Mouse (Mus musculus): ENCODE results near the gene Irgq. TPM values are rescaled to one million over a fixed set of nuclear protein-coding genes. Genes with fewer than 3 reads are reported as not detected.
"Not testable (repeated sequence)": the region's sequence is repeated elsewhere in the genome, so short reads cannot be mapped to it uniquely, and the experiment has no call there.

Irgq gene
- 10 to 100 TPM; 21.2 to 23.7 TPM for total RNA-seq (2021)
- polyA plus RNA-seq (2012; rRNA removed): 20.8 and 23.5 TPM in 2 replicates
- long read RNA-seq, full-length matches to known transcripts: 5 of 7 reads
- long read RNA-seq, partial matches to known transcripts: 0 of 7 reads
- long read RNA-seq, other reads (novel, unspliced or antisense): 2 of 7 reads

- peak; percentile 98 for DNase-seq
These were observed at the start of gene Irgq for GRCm38 (mm10) chr7:24530062-24530931. Gene Irgq (plus strand): TSS chr7:24530689.

- DNase-seq: no peak
These were observed 49.5 kb upstream of the Irgq start for GRCm38 (mm10) chr7:24480986-24481473.

- peak; percentile 88 for DNase-seq
These were observed 48.8 kb upstream of the Irgq start, which contains the start of gene Cadm4 for GRCm38 (mm10) chr7:24481474-24482207. Gene Cadm4 (plus strand): TSS chr7:24482023.

- no peak for DNase-seq
These were observed 48.1 kb upstream of the Irgq start for GRCm38 (mm10) chr7:24482208-24483020.

- not testable (repeated sequence) for DNase-seq
These were observed 47.2 kb upstream of the Irgq start for GRCm38 (mm10) chr7:24483291-24483690.

GRCm38 (mm10) chr7:24485481-24485880 is 45.0 kb upstream of the Irgq start:
- DNase-seq: no peak

- no peak for DNase-seq
These were observed 43.8 kb upstream of the Irgq start for GRCm38 (mm10) chr7:24486654-24487130.

- no peak for DNase-seq
These were observed 43.1 kb upstream of the Irgq start for GRCm38 (mm10) chr7:24487403-24487802.

GRCm38 (mm10) chr7:24488303-24488702 is 42.2 kb upstream of the Irgq start:
- DNase-seq: no peak

GRCm38 (mm10) chr7:24499856-24500577 is 30.5 kb upstream of the Irgq start:
- no peak for DNase-seq

- no peak for DNase-seq
These were observed 29.6 kb upstream of the Irgq start for GRCm38 (mm10) chr7:24500929-24501328.

- DNase-seq: no peak
These were observed 29.0 kb upstream of the Irgq start for GRCm38 (mm10) chr7:24501492-24501891.

- no peak for DNase-seq
These were observed 26.5 kb upstream of the Irgq start for GRCm38 (mm10) chr7:24504004-24504403.

- no peak for DNase-seq
These were observed 25.6 kb upstream of the Irgq start for GRCm38 (mm10) chr7:24504868-24505267.

GRCm38 (mm10) chr7:24505447-24506064 is 24.9 kb upstream of the Irgq start:
- DNase-seq: no peak

GRCm38 (mm10) chr7:24506065-24506459 is 24.4 kb upstream of the Irgq start:
- DNase-seq: no peak

- peak; percentile 64 for DNase-seq
These were observed 24.0 kb upstream of the Irgq start for GRCm38 (mm10) chr7:24506476-24506837.

- DNase-seq: peak; percentile 92
These were observed 23.4 kb upstream of the Irgq start, which contains the start of gene Zfp428 for GRCm38 (mm10) chr7:24506838-24507725. Gene Zfp428 (plus strand): TSS chr7:24507006.

- DNase-seq: no peak
These were observed 22.8 kb upstream of the Irgq start for GRCm38 (mm10) chr7:24507726-24508114.

Data from adrenal gland, adult 2 months (tissue).